Mouse (Mus musculus): Measurements from ENCODE around the gene Mospd1. TPM values are rescaled to one million over a fixed set of nuclear protein-coding genes. Genes with fewer than 3 reads are reported as not detected.

The Mospd1 gene
- 13.0 TPM for polyA plus RNA-seq (2017; shearing (Covaris generic))

DNA sequence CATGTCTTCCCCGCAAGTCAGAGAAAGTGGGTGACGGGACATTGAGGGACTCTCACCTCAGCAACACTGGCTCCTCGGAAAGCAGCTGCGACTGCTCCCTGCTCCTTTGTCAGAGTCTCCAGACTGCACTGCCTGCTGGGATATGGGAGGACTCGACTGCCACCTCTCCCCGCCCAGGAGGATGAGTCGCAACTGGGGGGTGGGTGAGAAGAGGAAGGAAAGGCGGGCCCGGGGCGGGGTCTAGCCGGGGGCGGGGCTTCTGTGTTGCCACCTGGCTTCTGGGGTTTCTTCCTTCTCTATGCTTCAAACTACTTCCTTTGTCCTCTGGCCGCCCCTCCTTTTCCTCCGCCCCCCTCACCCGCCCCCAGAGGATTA lies at the start of gene Mospd1:
Mospd1 (minus strand) TSS at position 137 of the 375 bp plus-strand sequence.

Other genes starting within 250 kb of the Mospd1 start
- not detected for gene Plac1, start 130.4 kb downstream of the Mospd1 start, polyA plus RNA-seq (2017; shearing (Covaris generic))
- gene Fam122b, start 100.7 kb downstream of the Mospd1 start, polyA plus RNA-seq (2017; shearing (Covaris generic)), result 8.4 TPM
- not detected for gene Fam122c, start 97.1 kb downstream of the Mospd1 start, polyA plus RNA-seq (2017; shearing (Covaris generic))
- not detected for gene Etd, start 64.4 kb upstream of the Mospd1 start, polyA plus RNA-seq (2017; shearing (Covaris generic))
- 13.8 TPM for gene Rtl8c, start 237.5 kb upstream of the Mospd1 start, polyA plus RNA-seq (2017; shearing (Covaris generic))
- not detected for gene Gm14597, start 238.5 kb upstream of the Mospd1 start, polyA plus RNA-seq (2017; shearing (Covaris generic))